Comparison of ENCODE assay signal across 9 mouse cellular contexts in the genomic region with DNA sequence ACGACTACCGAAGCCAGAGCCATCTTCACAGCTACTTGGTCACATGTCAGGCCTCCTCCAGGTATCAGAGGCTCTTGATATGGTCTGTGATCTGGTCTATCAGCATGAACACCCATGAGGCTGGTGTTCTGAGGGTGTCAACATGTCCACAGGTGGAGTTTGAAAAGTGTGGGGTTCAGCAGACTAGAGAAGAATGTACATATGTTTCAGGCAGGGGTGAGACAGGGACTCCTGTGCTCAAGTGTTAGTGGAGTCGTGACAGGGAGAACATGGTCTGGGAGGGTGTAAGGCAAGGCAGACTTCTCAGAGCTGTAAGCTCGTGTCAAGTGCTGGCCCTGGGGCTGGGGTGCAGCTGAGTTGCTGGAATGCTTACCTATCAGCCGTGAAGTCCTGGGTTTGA. TPM values are rescaled to one million over a fixed set of nuclear protein-coding genes. Genes with fewer than 3 reads are reported as not detected.
A peak's percentile ranks its signal among the peaks of the same experiment; 100 is the strongest.
DNase-seq lines count a peak whose midpoint lies in the region; ATAC-seq lines count a peak whose summit lies in the region.
"Had no signal": no experiment of that assay in that cellular context is flagged by ENCODE, and none has a peak within 500 bp of the region (broad histone marks: within the 10 kb centered on the region; RNA-seq: fewer than 3 reads in every experiment).

No protein-coding gene starts in this region.

- peak overlapping the region; percentile 24; the same call in 1 of the 2 replicates for H3K9ac ChIP-seq in hindbrain, embryonic 13.5 days
- H3K9ac ChIP-seq in hindbrain, embryonic 14.5 days: no peak overlapping the region
- peak overlapping the region; percentile 67; the same call in 1 of the 2 replicates for H3K9ac ChIP-seq in midbrain, embryonic 11.5 days (ENCODE audit: low read length)
- H3K9ac ChIP-seq in midbrain, embryonic 14.5 days (replicated peaks; ENCODE audit: low read length): no peak overlapping the region
- H3K9ac ChIP-seq in neural tube, embryonic 15.5 days (replicated peaks): 0 out of 2 replicates have a peak overlapping the region, but pooled peaks have one; percentile 1
- H3K9ac ChIP-seq: stomach, embryonic 15.5 days had no signal

- peaks cover 12% of the 10 kb centered on the region for H3K4me1 ChIP-seq in hindbrain, embryonic 13.5 days (replicated peaks)
- peaks cover 9% of the 10 kb centered on the region for H3K4me1 ChIP-seq in hindbrain, embryonic 14.5 days (replicated peaks; ENCODE audit: control insufficient read depth, insufficient read depth, low read length)
- H3K4me1 ChIP-seq in midbrain, embryonic 11.5 days (ENCODE audit: control insufficient read depth, insufficient read depth, low read length): peaks cover 8% of the 10 kb centered on the region
- H3K4me1 ChIP-seq in midbrain, embryonic 14.5 days (ENCODE audit: control insufficient read depth, insufficient read depth, low read length): peaks cover 10% of the 10 kb centered on the region
- H3K4me1 ChIP-seq in neural tube, embryonic 15.5 days: peaks cover 15% of the 10 kb centered on the region
- H3K4me1 ChIP-seq: stomach, embryonic 15.5 days had no signal

- no peak overlapping the region for H3K27ac ChIP-seq in hindbrain, embryonic 13.5 days
- no peak overlapping the region for H3K27ac ChIP-seq in hindbrain, embryonic 14.5 days
- no peak overlapping the region for H3K27ac ChIP-seq in midbrain, embryonic 11.5 days (ENCODE audit: low read depth, low read length)
- H3K27ac ChIP-seq in midbrain, embryonic 14.5 days (replicated peaks; ENCODE audit: low read depth, low read length): no peak overlapping the region
- no peak overlapping the region for H3K27ac ChIP-seq in neural tube, embryonic 15.5 days (replicated peaks)

- peak; percentile 38 for DNase-seq in adrenal gland, adult 2 months
- no peak for DNase-seq in adrenal gland, postnatal 4 days (ENCODE audit: low spot score in 2 of 2)
- no peak for DNase-seq in hindbrain, embryonic 14.5 days (ENCODE audit: low spot score)
- DNase-seq in midbrain, embryonic 11.5 days (ENCODE audit: low spot score, missing footprints): no peak
- no peak for DNase-seq in midbrain, embryonic 14.5 days
- no peak for DNase-seq in thymus, postnatal 0 days (ENCODE audit: low spot score)

- H3K4me3 ChIP-seq in hindbrain, embryonic 13.5 days: no peak overlapping the region
- H3K4me3 ChIP-seq in hindbrain, embryonic 14.5 days (replicated peaks; ENCODE audit: low read length): no peak overlapping the region
- no peak overlapping the region for H3K4me3 ChIP-seq in midbrain, embryonic 11.5 days (ENCODE audit: low read depth, low read length)
- no peak overlapping the region for H3K4me3 ChIP-seq in midbrain, embryonic 14.5 days (replicated peaks; ENCODE audit: low read depth, low read length)
- no peak overlapping the region for H3K4me3 ChIP-seq in neural tube, embryonic 15.5 days (replicated peaks)

- ATAC-seq in hindbrain, embryonic 13.5 days (ENCODE audit: low FRiP score): 0 out of 2 replicates have a peak, but pooled peaks have one; percentile 9
- ATAC-seq in hindbrain, embryonic 14.5 days (ENCODE audit: low FRiP score): no peak
- ATAC-seq in midbrain, embryonic 11.5 days (ENCODE audit: low FRiP score): no peak
- ATAC-seq in midbrain, embryonic 14.5 days (ENCODE audit: low FRiP score, low TSS enrichment): no peak
- ATAC-seq in neural tube, embryonic 15.5 days (ENCODE audit: low FRiP score): no peak; the same call in 1 of the 2 replicates

- no peaks in the 10 kb centered on the region for H3K36me3 ChIP-seq in hindbrain, embryonic 13.5 days
- no peaks in the 10 kb centered on the region for H3K36me3 ChIP-seq in hindbrain, embryonic 14.5 days (replicated peaks; ENCODE audit: control insufficient read depth, insufficient read depth)
- H3K36me3 ChIP-seq in midbrain, embryonic 11.5 days (ENCODE audit: control insufficient read depth, insufficient read depth, low read length): no peaks in the 10 kb centered on the region
- no peaks in the 10 kb centered on the region for H3K36me3 ChIP-seq in midbrain, embryonic 14.5 days (ENCODE audit: control insufficient read depth, insufficient read depth, low read length)
- no peaks in the 10 kb centered on the region for H3K36me3 ChIP-seq in neural tube, embryonic 15.5 days
- H3K36me3 ChIP-seq: stomach, embryonic 15.5 days had no signal

- no peak overlapping the region for H3K4me2 ChIP-seq in hindbrain, embryonic 13.5 days
- H3K4me2 ChIP-seq in hindbrain, embryonic 14.5 days (replicated peaks): no peak overlapping the region
- H3K4me2 ChIP-seq in midbrain, embryonic 11.5 days: no peak overlapping the region
- H3K4me2 ChIP-seq in midbrain, embryonic 14.5 days (ENCODE audit: low read length): no peak overlapping the region
- no peak overlapping the region for H3K4me2 ChIP-seq in neural tube, embryonic 15.5 days

- no peaks in the 10 kb centered on the region for H3K9me3 ChIP-seq in hindbrain, embryonic 13.5 days
- no peaks in the 10 kb centered on the region for H3K9me3 ChIP-seq in hindbrain, embryonic 14.5 days (ENCODE audit: control insufficient read depth, low read length)
- no peaks in the 10 kb centered on the region for H3K9me3 ChIP-seq in midbrain, embryonic 11.5 days (ENCODE audit: control insufficient read depth, low read length)
- H3K9me3 ChIP-seq in midbrain, embryonic 14.5 days (ENCODE audit: control insufficient read depth, low read length): no peaks in the 10 kb centered on the region
- H3K9me3 ChIP-seq in neural tube, embryonic 15.5 days (replicated peaks): no peaks in the 10 kb centered on the region
- H3K9me3 ChIP-seq: stomach, embryonic 15.5 days had no signal

- WGBS in hindbrain, embryonic 13.5 days: 83% methylated on average over 5 of the region's 5 CpGs
- WGBS in hindbrain, embryonic 14.5 days: 86% methylated on average over 5 of the region's 5 CpGs
- WGBS in midbrain, embryonic 11.5 days: 77% methylated on average over 5 of the region's 5 CpGs
- 85% methylated on average over 5 of the region's 5 CpGs for WGBS in midbrain, embryonic 14.5 days
- 81% methylated on average over 5 of the region's 5 CpGs for WGBS in neural tube, embryonic 15.5 days

- no peaks in the 10 kb centered on the region for H3K27me3 ChIP-seq in hindbrain, embryonic 13.5 days
- H3K27me3 ChIP-seq in hindbrain, embryonic 14.5 days (ENCODE audit: control insufficient read depth, insufficient read depth, low read length): no peaks in the 10 kb centered on the region
- H3K27me3 ChIP-seq in midbrain, embryonic 11.5 days (ENCODE audit: control insufficient read depth, insufficient read depth, low read length): no peaks in the 10 kb centered on the region
- no peaks in the 10 kb centered on the region for H3K27me3 ChIP-seq in midbrain, embryonic 14.5 days (ENCODE audit: control insufficient read depth, insufficient read depth, low read length)
- no peaks in the 10 kb centered on the region for H3K27me3 ChIP-seq in neural tube, embryonic 15.5 days (replicated peaks)
- H3K27me3 ChIP-seq: stomach, embryonic 15.5 days had no signal

RNA-seq across cellular contexts. Expression of gene Tarbp1, which starts 22.1 kb away (rescaled TPM):
- total RNA-seq in adrenal gland, adult 2 months (2021): 1 to 10 TPM; 4.8 to 5.0 TPM
- 3.8 and 4.1 TPM in 2 replicates for polyA plus RNA-seq in adrenal gland, adult 2 months (2012; rRNA removed)
- total RNA-seq in adrenal gland, postnatal 4 days (2021): 10 to 100 TPM; 11.0 to 11.2 TPM
- polyA plus RNA-seq in hindbrain, embryonic 13.5 days (2015; fragmentation: Nextera tagmentation; extraction: Ambion mirVana): 1.5 and 1.6 TPM in 2 replicates
- 2.2 and 2.5 TPM in 2 replicates for polyA plus RNA-seq in hindbrain, embryonic 14.5 days (2014; fragmentation: Nextera tagmentation; extraction: Ambion mirVana)
- 2.2 TPM in 2 replicates for polyA plus RNA-seq in midbrain, embryonic 11.5 days (2014; fragmentation: Nextera tagmentation; extraction: Ambion mirVana)
- 2.2 and 2.5 TPM in 2 replicates for polyA plus RNA-seq in midbrain, embryonic 14.5 days (2014; fragmentation: Nextera tagmentation; extraction: Ambion mirVana)
- 1.6 and 2.0 TPM in 2 replicates for polyA plus RNA-seq in neural tube, embryonic 15.5 days (2015; fragmentation: Nextera tagmentation; extraction: Ambion mirVana)
- polyA plus RNA-seq in thymus, postnatal 0 days (2015; fragmentation: Nextera tagmentation; extraction: Ambion mirVana): 3.0 and 3.1 TPM in 2 replicates

Comparison
In these comparisons a context has a peak if more than half of its experiments do, and no peak if none do; other contexts are left out.
1. H3K9ac ChIP-seq: peak in hindbrain, embryonic 13.5 days (single experiment), midbrain, embryonic 11.5 days (single experiment) and neural tube, embryonic 15.5 days (single experiment); none in hindbrain, embryonic 14.5 days (single experiment) and midbrain, embryonic 14.5 days (single experiment).